Mouse (Mus musculus): ENCODE results near the gene Igdcc3.
"Not testable (repeated sequence)": the region's sequence is repeated elsewhere in the genome, so short reads cannot be mapped to it uniquely, and the experiment has no call there.

The Igdcc3 gene

DNA sequence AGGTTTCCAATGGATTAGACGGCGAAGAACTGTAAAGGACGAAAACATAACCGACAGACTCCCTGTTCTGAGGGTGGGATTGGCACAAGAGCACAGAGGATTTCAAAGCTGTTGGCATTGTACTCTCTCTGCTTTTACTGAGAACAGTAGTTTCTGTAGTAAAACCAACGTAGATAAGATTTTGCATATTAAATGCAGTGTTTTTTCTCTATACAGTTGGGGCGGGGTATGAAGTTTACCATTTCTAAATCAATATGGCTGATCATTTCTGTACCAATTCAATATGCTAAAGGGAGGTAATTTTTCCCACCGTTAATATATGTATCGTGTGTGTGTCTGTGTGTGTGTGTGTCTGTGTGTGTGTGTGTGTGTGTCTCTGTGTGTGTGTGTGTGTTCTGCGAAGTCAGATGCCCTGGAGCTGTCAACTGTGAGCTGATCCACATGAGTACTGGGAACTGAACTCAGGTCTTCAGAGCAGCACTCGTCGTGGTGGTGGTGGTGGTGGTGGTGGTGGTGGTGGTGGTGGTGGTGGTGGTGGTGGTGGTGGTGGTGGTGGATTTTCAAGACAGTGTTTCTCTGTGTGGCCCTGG lies 61.3 kb downstream of the Igdcc3 start:
- no peak for DNase-seq (ENCODE audit: low spot score in 2 of 2)

DNA sequence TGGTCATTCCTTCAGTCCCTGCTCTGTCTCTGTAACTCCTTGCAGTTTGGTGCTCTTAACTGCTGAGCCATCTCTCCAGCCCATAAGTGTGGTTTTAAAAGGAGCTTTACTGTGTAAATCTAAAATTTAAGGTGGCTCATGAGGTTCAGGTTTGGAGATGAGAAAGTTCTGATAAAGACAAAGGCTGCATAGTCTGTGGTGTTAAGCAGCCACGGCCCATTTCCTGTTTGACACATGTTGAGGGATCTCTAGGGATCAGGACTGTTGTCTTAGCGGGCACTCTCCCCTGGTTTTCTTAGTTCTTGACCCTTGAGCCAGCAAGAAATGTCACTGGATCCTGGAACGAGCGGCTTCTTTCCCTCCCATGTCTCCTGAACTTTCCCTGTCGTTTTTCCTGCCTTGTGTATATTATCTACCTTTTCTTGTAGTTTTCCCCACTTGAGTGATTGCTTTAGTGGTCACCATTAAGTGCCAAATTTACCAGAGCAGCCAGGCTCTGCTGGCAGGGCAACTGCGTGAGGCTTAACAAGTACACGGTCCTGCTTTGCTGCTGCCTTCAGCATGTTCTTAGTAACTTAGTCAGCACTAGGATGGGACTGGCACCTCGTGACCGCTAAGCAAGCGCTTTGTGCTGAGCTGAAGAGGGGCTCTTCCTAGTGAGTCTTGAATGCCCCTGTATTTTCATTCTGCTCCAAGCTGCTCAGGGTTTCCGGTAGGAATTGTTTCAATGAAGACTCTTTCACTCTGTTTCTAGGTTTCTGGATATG lies 64.2 kb downstream of the Igdcc3 start:
- DNase-seq (ENCODE audit: low spot score in 2 of 2): no peak

- DNase-seq (ENCODE audit: low spot score in 2 of 2): not testable (repeated sequence)
Observed at GRCm38 (mm10) chr9:65207041-65207815, 66.2 kb downstream of the Igdcc3 start.

GRCm38 (mm10) chr9:65208293-65209179 lies 67.5 kb downstream of the Igdcc3 start:
- no peak for DNase-seq (ENCODE audit: low spot score in 2 of 2)

DNA sequence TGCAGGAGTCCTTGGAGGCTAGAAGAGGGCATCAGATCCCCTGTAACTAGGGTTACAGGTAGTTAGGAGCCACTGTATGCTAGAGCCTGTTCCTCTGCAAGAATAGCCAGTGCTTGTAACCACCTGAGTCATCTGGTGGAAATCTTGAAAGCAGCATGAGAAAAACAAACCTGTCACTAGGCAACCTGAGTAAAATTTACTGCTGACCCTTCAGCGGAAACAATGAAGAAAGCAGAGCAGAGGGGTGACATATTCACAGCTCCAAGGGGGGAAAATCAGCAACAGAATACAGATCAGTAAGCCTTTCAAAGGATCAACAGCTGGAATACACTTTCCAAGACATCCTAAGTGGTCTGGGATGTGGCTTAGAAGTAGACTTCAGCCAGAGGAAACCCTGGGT lies 70.6 kb downstream of the Igdcc3 start:
- no peak for DNase-seq (ENCODE audit: low spot score in 2 of 2)

DNA sequence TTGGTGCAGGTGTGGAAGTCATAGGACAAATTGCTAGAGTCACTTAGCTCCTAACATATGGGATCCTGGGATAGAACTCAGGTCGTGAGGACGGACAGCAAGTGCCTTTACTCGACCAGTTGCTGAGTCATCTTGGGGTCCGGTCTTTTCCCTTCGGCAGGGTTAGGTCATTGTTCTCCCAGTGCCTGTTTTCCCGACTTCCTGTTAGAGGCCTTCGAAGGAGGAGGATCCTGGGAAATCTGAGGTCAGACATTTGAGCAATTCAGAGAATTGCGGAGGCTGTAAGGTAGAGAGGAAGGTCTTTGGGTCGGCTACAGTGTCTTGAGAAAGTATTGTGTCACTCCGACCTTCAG lies 73.4 kb downstream of the Igdcc3 start:
- no peak for DNase-seq (ENCODE audit: low spot score in 2 of 2)

- DNase-seq (ENCODE audit: low spot score in 2 of 2): peak; percentile 36 to 74
Observed at GRCm38 (mm10) chr9:65214778-65215493, 73.9 kb downstream of the Igdcc3 start.

GRCm38 (mm10) chr9:65215494-65216126 lies 74.6 kb downstream of the Igdcc3 start:
- DNase-seq (ENCODE audit: low spot score in 2 of 2): no peak

DNA sequence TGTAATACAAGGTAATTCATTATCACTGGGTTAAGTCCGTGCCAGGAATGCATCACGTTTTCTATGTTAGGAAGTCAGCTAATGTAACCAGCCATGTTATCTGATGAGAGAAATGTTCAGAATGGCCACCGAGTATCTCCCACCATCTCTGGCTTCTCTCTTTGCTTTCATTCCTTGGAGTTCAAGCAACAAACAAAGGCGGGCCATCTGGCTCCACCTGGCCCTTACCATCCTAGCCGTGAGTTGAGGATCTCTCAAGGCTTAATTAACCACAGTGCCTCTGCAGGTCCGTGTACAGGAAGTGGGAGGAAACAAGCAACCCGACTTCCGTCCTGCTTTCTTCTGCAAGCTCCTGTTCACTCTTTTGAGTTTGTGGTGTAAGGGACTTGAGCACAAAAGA lies 76.0 kb downstream of the Igdcc3 start:
- no peak for DNase-seq (ENCODE audit: low spot score in 2 of 2)

GRCm38 (mm10) chr9:65217661-65218060 lies 76.7 kb downstream of the Igdcc3 start:
- DNase-seq (ENCODE audit: low spot score in 2 of 2): no peak

GRCm38 (mm10) chr9:65218916-65219315 lies 77.9 kb downstream of the Igdcc3 start:
- DNase-seq (ENCODE audit: low spot score in 2 of 2): no peak

- DNase-seq (ENCODE audit: low spot score in 2 of 2): not testable (repeated sequence)
Observed at GRCm38 (mm10) chr9:65220398-65220797, 79.4 kb downstream of the Igdcc3 start.

GRCm38 (mm10) chr9:65223927-65224326 lies 82.9 kb downstream of the Igdcc3 start:
- DNase-seq (ENCODE audit: low spot score in 2 of 2): no peak

- DNase-seq (ENCODE audit: low spot score in 2 of 2): no peak
Observed at GRCm38 (mm10) chr9:65225795-65226194, 84.8 kb downstream of the Igdcc3 start.

DNA sequence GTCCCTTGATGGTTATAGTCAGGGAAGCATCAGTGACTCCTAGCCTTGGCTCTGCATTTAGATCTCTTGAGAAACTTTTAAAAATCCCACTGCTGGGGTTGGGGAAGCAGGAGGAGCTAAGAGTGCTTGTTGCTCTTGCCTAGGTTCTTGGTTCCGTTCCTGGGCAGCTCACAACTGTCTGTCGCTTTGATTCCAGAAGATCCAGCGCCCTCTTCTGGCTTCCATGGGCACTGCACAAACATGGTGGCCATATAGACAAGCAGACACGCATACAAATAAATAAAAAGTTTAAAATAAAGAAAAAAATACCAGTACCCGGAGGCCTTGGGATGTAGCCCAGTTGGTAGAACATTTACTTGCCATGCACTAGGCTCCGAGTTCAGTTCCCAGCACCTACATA lies 89.3 kb downstream of the Igdcc3 start:
- DNase-seq (ENCODE audit: low spot score in 2 of 2): no peak

- no peak for DNase-seq (ENCODE audit: low spot score in 2 of 2)
Observed at GRCm38 (mm10) chr9:65231284-65231683, 90.3 kb downstream of the Igdcc3 start.

DNA sequence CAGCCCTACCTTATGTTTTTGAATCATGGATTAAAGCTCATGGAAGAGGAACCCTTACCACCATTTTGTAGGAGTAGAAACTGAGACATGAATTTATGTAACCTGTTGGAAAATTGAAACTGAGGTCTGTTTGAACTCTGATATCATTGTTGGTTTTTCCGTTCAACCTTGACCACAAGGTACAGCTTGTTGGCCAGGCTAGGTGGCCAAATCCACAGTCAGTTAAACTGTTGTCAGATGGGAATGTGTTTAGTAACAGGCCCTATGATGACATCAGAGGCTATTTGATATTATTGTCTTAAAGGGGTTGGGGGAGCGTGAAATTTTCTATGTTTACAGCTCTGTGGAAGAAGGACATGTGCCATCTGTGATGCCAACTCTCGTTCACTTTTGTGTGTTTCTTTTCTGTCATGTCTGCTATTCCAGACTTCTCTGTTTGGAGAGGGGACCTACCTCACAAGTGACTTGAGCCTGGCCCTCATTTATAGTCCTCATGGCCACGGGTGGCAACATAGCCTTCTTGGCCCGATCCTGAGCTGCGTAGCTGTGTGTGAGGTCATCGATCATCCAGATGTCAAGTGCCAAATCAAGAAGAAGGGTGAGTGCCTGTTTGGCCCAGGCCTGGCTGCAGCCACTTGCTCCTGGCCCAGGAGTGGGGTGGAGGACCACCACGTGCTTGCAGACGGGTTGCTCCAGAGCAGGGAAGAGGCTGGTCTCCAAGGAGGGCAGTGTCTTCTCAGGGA lies 92.4 kb downstream of the Igdcc3 start:
- no peak for DNase-seq (ENCODE audit: low spot score in 2 of 2)

GRCm38 (mm10) chr9:65234734-65235133 lies 93.7 kb downstream of the Igdcc3 start:
- DNase-seq (ENCODE audit: low spot score in 2 of 2): no peak
